Mouse (Mus musculus) midbrain, postnatal 0 days (tissue): ENCODE measurements at regions not wholly inside any gene's neighbourhood (a gene's known extent, or its start where the extent isn't known, plus 50 kb on each side); places are given as distances from the start of the nearest gene placed in this dataset.

Experiments
- ATAC-seq: fragments of 200-750 bp; cut with Nextera tagmentation; 2 replicates; pipeline ENCODE4 v1.8.0; 2017; ENCODE audit warnings: moderate number of reproducible peaks, mild to moderate bottlenecking, moderate TSS enrichment, moderate library complexity; ENCODE audit not compliant: low FRiP score
- DNase-seq: peaks from one replicate; pipeline ENCODE4 v3.0.0-alpha.2; 2015; ENCODE audit warnings: low spot score
- H3K27ac ChIP-seq: fragments of 300-500 bp; sonication (generic); 2 replicates; pipeline ENCODE4 v1.5.1; 2014; ENCODE audit warnings: low read depth, mild to moderate bottlenecking, low read length, mixed read lengths
- H3K27me3 ChIP-seq: fragments of 300-500 bp; sonication (generic); 2 replicates; pipeline ENCODE4 v1.6.1; 2014; ENCODE audit warnings: low read length, control low read depth, mixed read lengths; ENCODE audit not compliant: insufficient read depth
- H3K36me3 ChIP-seq: fragments of 300-500 bp; sonication (generic); 2 replicates; pipeline ENCODE4 v1.6.1; 2014; ENCODE audit warnings: low read length, control low read depth, mixed read lengths; ENCODE audit not compliant: insufficient read depth
- H3K4me1 ChIP-seq: fragments of 300-500 bp; sonication (generic); 2 replicates; pipeline ENCODE4 v1.6.1; 2014; ENCODE audit warnings: mild to moderate bottlenecking, control low read depth, antibody characterized with exemption, low read length, mixed read lengths; ENCODE audit not compliant: insufficient read depth
- H3K4me2 ChIP-seq: fragments of 300-500 bp; sonication (generic); 2 replicates; pipeline ENCODE4 v1.6.1; 2014; ENCODE audit warnings: low read depth, mild to moderate bottlenecking, low read length, mixed read lengths; ENCODE audit not compliant: poor library complexity, severe bottlenecking
- H3K4me3 ChIP-seq: fragments of 300-500 bp; sonication (generic); 2 replicates; pipeline ENCODE4 v1.5.1; 2014; ENCODE audit warnings: low read depth, mild to moderate bottlenecking, low read length, moderate library complexity
- H3K9ac ChIP-seq: fragments of 300-500 bp; sonication (generic); replicated peaks from 2 replicates; pipeline ENCODE4 v1.6.1; 2014; ENCODE audit warnings: mild to moderate bottlenecking, low read length, moderate library complexity, mixed read lengths; ENCODE audit not compliant: poor library complexity, severe bottlenecking
- H3K9me3 ChIP-seq: fragments of 300-500 bp; sonication (generic); 2 replicates; pipeline ENCODE4 v1.6.1; 2016; ENCODE audit warnings: low read length, control low read depth
- CTCF ChIP-seq: IDR thresholded peaks from 2 replicates; pipeline ENCODE4 v1.5.1; 2016; ENCODE audit warnings: antibody characterized with exemption, mild to moderate bottlenecking
- WGBS: fragments of 180-500 bp; shearing (Covaris S2); extraction: QIAGEN DNeasy Blood & Tissue Kit; methylation state at CpG from one replicate; pipeline ENCODE4 v1.1.7; 2014; 5-methylcytosine and 5-hydroxymethylcytosine counted together

DNA sequence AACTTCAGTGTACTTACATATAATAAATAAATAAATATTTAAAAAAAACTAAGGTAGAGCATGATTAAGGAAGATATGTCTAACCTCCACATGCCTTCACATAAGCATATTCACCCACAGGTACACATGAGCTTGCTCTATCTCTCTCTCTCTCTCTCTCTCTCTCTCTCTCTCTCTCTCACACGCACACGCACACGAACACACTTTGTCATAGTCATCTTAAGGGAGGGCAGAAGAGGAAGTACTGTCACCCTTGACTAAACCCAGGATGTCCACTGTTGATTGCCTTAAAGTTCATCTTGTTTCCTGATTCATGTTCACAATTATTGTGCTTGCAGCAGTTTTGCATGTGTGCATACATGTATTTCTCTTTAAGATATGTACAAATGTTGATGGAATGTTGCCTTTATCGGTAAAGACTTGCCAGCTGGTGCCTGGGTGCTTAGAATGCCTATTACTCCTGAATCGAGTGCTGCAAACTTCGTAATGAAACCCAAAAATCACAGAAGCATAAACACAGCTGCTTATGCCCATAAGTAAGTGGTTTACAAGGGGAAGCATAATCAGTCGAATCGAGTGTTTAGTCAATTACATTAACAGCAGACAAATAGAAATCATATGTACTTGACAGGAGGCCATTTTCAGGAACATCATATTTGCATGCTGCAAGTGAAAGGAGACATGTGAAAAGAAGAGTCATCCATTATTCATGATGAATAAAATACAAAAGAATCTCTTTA is 84.3 kb downstream of the Tmem168 start:
- no peak for ATAC-seq
- Histone ChIP-seq H3K4me1 (no peaks in the 10 kb centered on the region), H3K4me3 (no peak overlapping the region), H3K9ac (no peak overlapping the region), H3K27ac (no peak overlapping the region), H3K4me2 (no peak overlapping the region), H3K9me3 (no peaks in the 10 kb centered on the region), H3K27me3 (no peaks in the 10 kb centered on the region), H3K36me3 (no peaks in the 10 kb centered on the region)
- WGBS: 71% methylated on average over 8 of the region's 8 CpGs
- no peak for TF ChIP-seq CTCF
- no peak for DNase-seq

DNA sequence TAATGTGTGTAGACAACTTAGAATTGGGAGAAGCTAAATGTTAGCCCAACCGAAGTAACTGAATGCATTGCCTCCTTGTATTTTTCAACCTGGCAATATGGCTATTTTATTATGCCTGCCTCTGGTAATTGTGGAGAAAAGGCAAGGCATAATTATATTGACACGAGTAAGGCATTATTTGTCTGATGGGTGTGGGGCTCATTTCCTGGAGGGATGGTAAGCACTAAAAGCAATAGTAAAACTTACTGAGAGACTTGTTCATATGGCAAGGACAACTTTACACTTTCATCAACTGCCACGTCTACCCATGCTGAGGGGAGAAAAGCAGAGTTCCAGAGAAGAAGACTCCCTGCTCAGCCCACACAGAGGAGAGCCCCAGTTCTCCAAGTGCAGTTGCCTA is 93.8 kb downstream of the Tmem168 start:
- H3K9ac ChIP-seq: no peak overlapping the region
- WGBS: 86% methylated on average over 3 of the region's 3 CpGs
- H3K4me2 ChIP-seq: no peak overlapping the region
- ATAC-seq (no peak), DNase-seq (no peak)
- no peaks in the 10 kb centered on the region for H3K4me1 ChIP-seq
- no peak overlapping the region for H3K4me3 ChIP-seq
- no peaks in the 10 kb centered on the region for H3K36me3 ChIP-seq
- H3K27me3 ChIP-seq: no peaks in the 10 kb centered on the region
- no peak for TF ChIP-seq CTCF
- no peak overlapping the region for H3K27ac ChIP-seq
- no peaks in the 10 kb centered on the region for H3K9me3 ChIP-seq

DNA sequence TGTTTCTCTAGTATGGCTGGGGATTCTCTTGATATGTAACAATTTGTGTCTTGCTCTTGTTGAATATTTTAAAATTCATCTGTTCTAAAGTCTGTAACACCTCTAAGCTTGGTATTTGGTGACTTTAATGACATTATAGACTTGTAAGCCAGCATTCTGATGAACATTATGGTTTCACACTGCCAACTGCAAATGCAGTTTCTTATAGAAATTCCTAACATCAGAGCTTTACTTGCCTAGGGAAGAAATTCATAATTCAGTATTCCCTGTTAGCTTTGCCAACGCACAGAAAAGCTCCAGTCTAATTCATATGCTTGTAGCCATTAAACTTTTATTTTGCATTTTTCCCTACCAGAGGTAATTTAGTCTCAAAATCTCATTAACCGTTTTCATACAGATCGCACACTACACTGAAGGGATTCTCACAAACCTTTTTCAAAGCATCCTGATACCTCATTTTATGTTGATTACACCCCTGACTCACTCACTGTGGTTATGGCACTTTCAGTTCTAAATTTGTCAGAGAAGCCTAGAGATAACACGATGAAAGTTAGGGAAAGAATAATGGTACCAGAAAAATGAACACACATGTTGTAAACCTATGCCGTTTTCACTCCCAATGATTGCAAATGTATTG is 131.3 kb downstream of the Tmem168 start:
- 66% methylated on average over 5 of the region's 5 CpGs for WGBS
- DNase-seq (no peak), ATAC-seq (no peak)
- H3K27me3 ChIP-seq: no peaks in the 10 kb centered on the region
- no peaks in the 10 kb centered on the region for H3K4me1 ChIP-seq
- H3K4me3 ChIP-seq: no peak overlapping the region
- H3K27ac ChIP-seq: no peak overlapping the region
- H3K4me2 ChIP-seq: no peak overlapping the region
- H3K36me3 ChIP-seq: no peaks in the 10 kb centered on the region
- no peak for TF ChIP-seq CTCF
- H3K9ac ChIP-seq: no peak overlapping the region
- H3K9me3 ChIP-seq: no peaks in the 10 kb centered on the region

DNA sequence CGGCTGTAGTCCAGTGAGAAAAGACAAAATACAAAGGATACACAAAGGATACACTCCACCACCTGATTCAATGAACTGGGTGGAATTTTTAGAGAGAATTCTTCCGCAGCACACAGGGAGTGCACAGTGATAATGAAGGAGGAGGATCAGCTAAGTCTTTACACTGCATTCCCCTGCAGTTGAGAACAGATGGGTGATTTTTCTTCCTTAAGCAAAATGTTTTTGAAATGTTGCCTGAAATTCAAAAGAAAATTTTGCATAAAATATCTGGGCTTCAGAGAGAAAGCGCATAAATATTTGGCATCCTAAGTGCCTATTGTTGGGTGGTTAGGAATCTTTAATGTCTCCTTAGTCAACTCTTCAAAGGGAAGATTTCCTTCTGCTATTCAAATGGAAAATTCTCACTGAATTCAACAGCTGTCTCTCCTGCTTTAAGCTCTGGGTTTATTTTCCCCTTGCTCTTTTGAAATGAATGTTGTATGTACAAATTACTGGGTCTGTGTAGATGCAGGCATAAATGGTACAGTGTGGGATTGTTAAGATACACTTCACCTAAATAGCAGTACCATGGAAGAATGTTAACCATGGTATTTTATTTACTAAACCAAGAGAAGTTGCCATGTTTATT is 158.6 kb downstream of the Tmem168 start:
- DNase-seq (no peak), ATAC-seq (no peak)
- Histone ChIP-seq H3K36me3 (no peaks in the 10 kb centered on the region), H3K9me3 (no peaks in the 10 kb centered on the region), H3K4me3 (no peak overlapping the region), H3K27me3 (no peaks in the 10 kb centered on the region), H3K27ac (no peak overlapping the region), H3K4me2 (no peak overlapping the region), H3K4me1 (no peaks in the 10 kb centered on the region), H3K9ac (no peak overlapping the region)
- TF ChIP-seq CTCF: no peak
- WGBS: 43% methylated on average over 3 of the region's 3 CpGs

DNA sequence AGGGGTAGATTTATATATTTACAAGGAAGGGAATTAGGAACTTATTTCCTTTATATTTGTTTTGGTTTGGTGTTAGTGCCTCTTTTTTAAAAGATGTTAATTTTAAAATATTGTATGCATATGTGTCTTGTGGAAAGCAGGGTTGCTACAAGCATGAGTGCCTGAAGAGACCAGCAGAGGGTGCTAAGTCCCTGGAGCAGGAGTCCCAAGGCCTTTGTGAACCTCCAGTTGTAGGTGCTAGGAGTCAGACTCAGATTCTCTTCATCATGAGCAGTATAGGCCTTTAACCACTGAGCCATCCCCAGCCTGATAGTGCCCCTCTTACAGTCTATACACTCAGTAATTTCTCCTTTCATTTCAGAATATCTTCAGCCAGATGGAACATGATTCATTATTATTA is 189.0 kb upstream of the Vwde start:
- peak; percentile 22 for DNase-seq
- no peak overlapping the region for H3K4me2 ChIP-seq
- no peak overlapping the region for H3K4me3 ChIP-seq
- H3K9me3 ChIP-seq: no peaks in the 10 kb centered on the region; the same call in 1 of the 2 replicates
- H3K27me3 ChIP-seq: no peaks in the 10 kb centered on the region
- H3K4me1 ChIP-seq: no peaks in the 10 kb centered on the region
- H3K36me3 ChIP-seq: no peaks in the 10 kb centered on the region
- TF ChIP-seq CTCF: peak; percentile 51
- H3K27ac ChIP-seq: no peak overlapping the region
- no peak overlapping the region for H3K9ac ChIP-seq
- no peak for ATAC-seq

DNA sequence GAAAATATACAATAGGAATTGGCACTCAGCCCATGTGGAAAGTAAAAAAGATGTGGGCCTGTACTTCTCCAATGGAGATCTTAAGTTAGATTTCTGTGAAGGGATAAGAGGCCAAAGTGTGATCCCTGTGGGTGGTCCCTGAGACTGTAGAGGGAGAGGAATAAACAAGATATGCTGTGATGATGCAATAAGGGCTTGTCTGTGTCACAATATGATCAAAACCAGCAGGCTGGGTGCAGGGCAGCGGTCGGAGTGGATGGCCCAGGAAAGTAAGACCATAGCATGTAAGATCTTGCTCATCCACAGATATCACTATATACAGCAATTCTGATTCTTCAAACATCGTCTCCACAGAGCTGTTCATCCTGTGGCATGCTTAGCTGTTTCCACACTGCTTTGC is 188.3 kb upstream of the Vwde start:
- Histone ChIP-seq H3K9ac (no peak overlapping the region), H3K36me3 (no peaks in the 10 kb centered on the region)
- 83% methylated on average over 3 of the region's 3 CpGs for WGBS

More for the DNA sequence above, 188.3 kb upstream of the Vwde start:
- no peak for TF ChIP-seq CTCF
- Histone ChIP-seq H3K4me3 (no peak overlapping the region), H3K27me3 (no peaks in the 10 kb centered on the region), H3K4me2 (no peak overlapping the region), H3K4me1 (no peaks in the 10 kb centered on the region), H3K9me3 (no peaks in the 10 kb centered on the region; the same call in 1 of the 2 replicates), H3K27ac (no peak overlapping the region)
- DNase-seq: no peak
- no peak for ATAC-seq
